Mouse (Mus musculus) stomach, postnatal 0 days (tissue): ENCODE results near the gene Mks1.

Source experiments
- CTCF ChIP-seq: IDR thresholded peaks from 2 replicates; pipeline ENCODE4 v1.5.1; 2016; ENCODE audit warnings: antibody characterized with exemption, low read depth, mild to moderate bottlenecking, moderate library complexity
- EP300 ChIP-seq: optimal IDR thresholded peaks from 2 replicates; pipeline ENCODE3; 2016; ENCODE audit warnings: antibody characterized with exemption

DNA sequence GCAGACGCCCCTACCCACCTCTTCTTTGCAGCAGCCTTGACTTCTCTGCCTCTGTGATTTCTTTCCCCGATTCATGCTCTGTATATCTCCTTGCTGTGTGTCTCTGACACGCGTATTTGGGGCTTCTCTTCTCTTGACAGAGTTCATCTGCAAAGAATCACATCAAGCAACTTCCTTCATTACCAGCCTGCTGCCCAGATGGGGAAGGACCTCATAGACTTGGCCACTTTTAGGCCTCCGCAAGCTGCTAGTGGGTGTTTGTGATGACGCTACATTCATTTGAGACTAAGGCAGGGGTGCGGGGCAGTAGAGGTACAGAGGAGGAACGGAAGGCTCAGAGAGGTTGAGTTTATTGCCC, 561 bp downstream of the Mks1 start:
- TF ChIP-seq CTCF (no peak), EP300 (no peak)
